Mouse (Mus musculus) heart, embryonic 15.5 days (tissue): ENCODE results near the gene Ift122. TPM values are rescaled to one million over a fixed set of nuclear protein-coding genes. Genes with fewer than 3 reads are reported as not detected.

Source experiments
- ATAC-seq: fragments of 200-750 bp; cut with Nextera tagmentation; replicated peaks from 2 replicates; pipeline ENCODE4 v1.8.0; 2017; ENCODE audit warnings: low read depth, moderate TSS enrichment; ENCODE audit not compliant: insufficient number of reproducible peaks, insufficient read depth, low FRiP score
- H3K27ac ChIP-seq: fragments of 300-500 bp; sonication (generic); 2 replicates; pipeline ENCODE4 v1.5.1; 2015; ENCODE audit warnings: mild to moderate bottlenecking, inconsistent platforms
- H3K27me3 ChIP-seq: fragments of 300-500 bp; sonication (generic); 2 replicates; pipeline ENCODE4 v1.6.1; 2015; ENCODE audit warnings: inconsistent platforms
- H3K36me3 ChIP-seq: fragments of 300-500 bp; sonication (generic); 2 replicates; pipeline ENCODE4 v1.6.1; 2015; ENCODE audit warnings: mild to moderate bottlenecking, inconsistent platforms
- H3K4me1 ChIP-seq: fragments of 300-500 bp; sonication (generic); replicated peaks from 2 replicates; pipeline ENCODE4 v1.6.1; 2015; ENCODE audit warnings: inconsistent platforms
- H3K4me2 ChIP-seq: fragments of 300-500 bp; sonication (generic); 2 replicates; pipeline ENCODE4 v1.6.1; 2015; ENCODE audit warnings: inconsistent platforms, mild to moderate bottlenecking, moderate library complexity
- H3K4me3 ChIP-seq: fragments of 300-500 bp; sonication (generic); 2 replicates; pipeline ENCODE4 v1.5.1; 2015; ENCODE audit warnings: mild to moderate bottlenecking, inconsistent platforms
- H3K9ac ChIP-seq: fragments of 300-500 bp; sonication (generic); 2 replicates; pipeline ENCODE4 v1.6.1; 2015; ENCODE audit warnings: mild to moderate bottlenecking, inconsistent platforms
- H3K9me3 ChIP-seq: fragments of 300-500 bp; sonication (generic); replicated peaks from 2 replicates; pipeline ENCODE4 v1.6.1; 2016; ENCODE audit warnings: inconsistent platforms
- WGBS: fragments of 180-500 bp; shearing (Covaris S2); methylation state at CpG from one replicate; pipeline ENCODE4 v1.1.7; 2015; ENCODE audit warnings: mixed read lengths; 5-methylcytosine and 5-hydroxymethylcytosine counted together
- polyA plus RNA-seq: library from polyadenylated mRNA; unstranded; fragments of >200 nt; fragmentation: Nextera tagmentation; extraction: Ambion mirVana; gene quantifications from 2 replicates; pipeline ENCODE4 v1.2.1, GENCODE M21; 2015

The Ift122 gene
- polyA plus RNA-seq, 1 experiment from 2014 or later, result 18.4 TPM

DNA sequence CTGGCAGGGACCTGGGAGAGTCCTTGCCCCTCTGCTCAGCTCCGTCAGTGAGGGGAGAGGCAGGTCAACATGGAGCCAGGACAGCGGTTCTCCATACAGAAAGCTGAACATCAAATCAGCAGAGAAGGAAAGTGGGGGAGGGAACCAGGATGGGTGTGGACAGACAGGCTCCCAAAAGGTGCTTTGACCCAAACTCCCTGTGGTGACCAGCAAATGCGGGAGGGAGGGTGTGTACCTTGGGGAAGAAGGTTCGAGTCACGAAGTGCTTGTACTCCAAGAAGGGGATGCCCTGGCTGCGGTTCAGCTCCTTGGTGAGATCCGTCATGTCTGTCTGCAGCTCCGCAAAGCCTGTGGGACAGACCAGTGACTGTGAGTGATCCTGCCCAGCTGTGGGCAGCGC is 110.4 kb downstream of the Ift122 start:
- H3K9me3 ChIP-seq, result no peaks in the 10 kb centered on the region
- peaks cover 27% of the 10 kb centered on the region for H3K4me1 ChIP-seq
- no peaks in the 10 kb centered on the region for H3K36me3 ChIP-seq
- H3K9ac ChIP-seq, result no peak overlapping the region
- 80% methylated on average over 9 of the region's 9 CpGs for WGBS
- no peak overlapping the region for H3K4me3 ChIP-seq
- no peak overlapping the region for H3K27ac ChIP-seq
- H3K4me2 ChIP-seq, result no peak overlapping the region
- H3K27me3 ChIP-seq, result 0 out of 2 replicates have a peak, but pooled peaks cover 4% of the 10 kb centered on the region
- ATAC-seq, result no peak

DNA sequence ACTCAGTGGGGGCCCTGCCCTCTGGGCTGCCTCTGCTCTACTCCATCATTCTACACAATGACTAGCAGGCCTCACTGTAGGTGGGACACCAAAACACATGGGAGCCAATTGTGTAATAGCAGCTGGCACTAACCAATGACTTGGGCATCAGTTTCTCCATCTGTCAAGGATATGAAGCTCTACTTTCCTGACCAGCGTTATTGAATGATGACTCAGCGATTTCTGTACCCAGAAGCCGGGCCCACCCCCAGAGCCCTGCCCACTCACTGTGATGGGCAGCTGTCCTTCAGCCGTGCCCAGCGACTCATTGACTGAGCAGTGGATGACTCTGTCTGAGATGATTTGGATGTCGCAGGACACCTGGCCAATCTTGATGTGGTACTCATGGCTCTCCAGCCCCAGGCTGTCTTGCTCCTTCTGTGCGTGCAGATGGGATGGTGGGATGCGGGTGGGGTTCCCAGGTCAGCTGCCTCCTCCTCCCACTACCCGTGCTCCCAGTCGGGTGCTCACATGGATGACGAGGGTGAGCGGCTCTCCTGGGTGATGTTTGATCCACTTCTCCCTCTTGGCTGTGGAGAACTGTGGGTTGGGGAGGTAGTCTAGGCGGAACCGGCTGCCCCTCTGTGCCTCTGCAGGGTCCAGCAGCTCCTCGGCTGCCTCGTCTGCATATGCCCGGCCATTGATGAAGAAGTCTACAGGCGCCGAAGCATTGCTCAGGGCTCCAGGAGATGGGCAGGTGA is 113.1 kb downstream of the Ift122 start:
- no peak overlapping the region for H3K27ac ChIP-seq
- H3K9ac ChIP-seq, result no peak overlapping the region
- no peak overlapping the region for H3K4me2 ChIP-seq
- no peaks in the 10 kb centered on the region for H3K9me3 ChIP-seq
- peaks cover 33% of the 10 kb centered on the region for H3K4me1 ChIP-seq
- H3K27me3 ChIP-seq, result 0 out of 2 replicates have a peak, but pooled peaks cover 4% of the 10 kb centered on the region
- H3K4me3 ChIP-seq, result no peak overlapping the region
- WGBS, result 91% methylated on average over 19 of the region's 19 CpGs
- no peaks in the 10 kb centered on the region for H3K36me3 ChIP-seq
- ATAC-seq, result no peak

DNA sequence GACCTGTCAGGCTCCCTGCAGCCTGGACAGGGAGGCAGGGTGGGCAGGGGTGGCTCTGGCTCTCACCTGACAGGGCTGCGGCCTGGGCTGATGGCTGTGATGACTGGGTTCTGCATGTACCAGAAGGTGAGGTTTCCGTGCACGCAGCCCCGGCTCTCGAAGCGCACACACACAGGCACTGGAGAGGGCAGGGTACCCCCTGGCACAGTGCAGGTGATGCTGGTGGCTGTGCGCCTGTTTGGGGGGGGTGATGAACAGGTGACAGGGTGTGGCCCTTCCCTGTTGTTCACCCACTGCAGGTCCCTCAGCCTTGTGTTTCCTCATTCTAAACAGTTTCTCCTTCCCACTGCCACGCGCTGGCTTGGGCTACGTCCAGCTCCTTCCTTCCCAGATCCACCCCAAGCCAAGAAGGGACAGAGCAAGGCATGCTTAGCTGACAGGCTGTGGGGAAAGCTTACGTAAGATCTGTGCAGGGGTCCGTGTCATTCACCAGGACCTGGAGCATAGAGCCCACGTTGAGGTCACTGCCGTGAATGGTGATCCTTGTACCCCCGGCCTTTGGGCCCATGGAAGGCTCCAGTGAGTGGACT is 114.1 kb downstream of the Ift122 start:
- Histone ChIP-seq H3K4me1 (peaks cover 38% of the 10 kb centered on the region), H3K27ac (no peak overlapping the region), H3K4me3 (no peak overlapping the region), H3K9me3 (no peaks in the 10 kb centered on the region), H3K36me3 (no peaks in the 10 kb centered on the region), H3K27me3 (0 out of 2 replicates have a peak, but pooled peaks cover 4% of the 10 kb centered on the region), H3K4me2 (no peak overlapping the region), H3K9ac (no peak overlapping the region)
- 93% methylated on average over 15 of the region's 15 CpGs for WGBS
- ATAC-seq, result no peak

DNA sequence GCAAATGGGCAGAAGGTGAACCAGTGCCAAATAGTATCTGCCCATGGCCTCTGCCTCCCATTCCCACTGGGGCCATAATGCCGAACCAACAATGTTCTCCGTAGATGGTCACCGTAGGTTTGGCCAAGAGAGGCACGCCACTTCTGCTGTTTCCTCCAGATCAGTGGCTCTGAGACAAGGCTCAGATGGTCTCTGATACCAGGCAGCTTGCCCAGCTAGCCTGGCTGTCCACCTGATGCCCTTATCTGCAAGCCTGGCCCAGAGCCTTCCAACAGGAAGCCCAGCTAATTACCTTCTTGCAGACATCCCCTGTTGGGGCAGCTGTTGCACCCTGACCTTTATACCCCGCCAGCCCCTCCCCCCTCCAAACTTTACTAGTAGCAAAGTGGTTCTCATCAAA is 114.8 kb downstream of the Ift122 start:
- H3K36me3 ChIP-seq, result no peaks in the 10 kb centered on the region
- H3K9me3 ChIP-seq, result no peaks in the 10 kb centered on the region
- no peak overlapping the region for H3K9ac ChIP-seq
- no peak for ATAC-seq
- 75% methylated on average over 5 of the region's 5 CpGs for WGBS
- no peak overlapping the region for H3K27ac ChIP-seq
- H3K4me1 ChIP-seq, result peaks cover 38% of the 10 kb centered on the region
- no peak overlapping the region for H3K4me2 ChIP-seq
- 0 out of 2 replicates have a peak, but pooled peaks cover 4% of the 10 kb centered on the region for H3K27me3 ChIP-seq
- no peak overlapping the region for H3K4me3 ChIP-seq

DNA sequence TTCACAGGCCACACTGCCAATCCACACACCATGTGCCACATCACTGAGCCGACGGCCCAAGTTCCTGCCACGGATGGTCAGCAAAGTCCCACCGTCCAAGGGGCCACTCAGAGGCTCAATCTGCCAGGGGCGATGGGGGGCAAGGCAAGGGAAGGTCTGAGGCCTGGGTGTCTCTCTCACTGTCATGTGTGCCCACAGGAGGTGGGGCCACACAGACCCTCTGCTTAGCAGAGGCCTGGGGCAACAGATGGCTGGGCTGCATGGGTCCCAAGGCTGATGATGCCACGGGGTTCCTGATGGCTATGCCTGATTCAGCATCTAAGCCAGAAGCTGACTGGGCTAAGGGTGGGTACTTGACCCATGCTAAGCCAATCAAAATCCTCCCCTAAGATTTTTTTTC is 115.4 kb downstream of the Ift122 start:
- Histone ChIP-seq H3K9ac (no peak overlapping the region), H3K4me3 (no peak overlapping the region), H3K27ac (no peak overlapping the region), H3K4me2 (no peak overlapping the region), H3K27me3 (0 out of 2 replicates have a peak, but pooled peaks cover 4% of the 10 kb centered on the region), H3K9me3 (no peaks in the 10 kb centered on the region), H3K4me1 (peaks cover 42% of the 10 kb centered on the region), H3K36me3 (no peaks in the 10 kb centered on the region)
- ATAC-seq, result no peak
- 79% methylated on average over 6 of the region's 6 CpGs for WGBS

DNA sequence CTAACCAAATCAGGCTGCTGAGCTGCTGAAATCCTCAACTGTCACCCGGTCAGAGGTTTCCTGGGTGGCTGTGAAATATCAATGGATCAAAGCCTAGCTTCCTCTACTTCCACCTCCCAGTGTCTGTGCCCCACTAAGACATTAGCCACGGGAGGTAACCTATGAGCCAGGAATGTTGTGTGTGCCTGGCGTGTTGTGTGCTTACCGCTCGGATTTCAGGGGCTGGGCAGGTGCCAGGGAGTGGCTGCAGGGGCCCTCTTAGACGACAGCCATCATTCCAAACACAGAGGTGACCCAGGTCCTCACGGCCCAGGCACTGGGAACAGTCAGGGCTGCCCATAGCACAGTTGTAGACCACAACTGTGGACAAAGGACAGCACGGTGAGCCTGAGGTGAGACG is 115.8 kb downstream of the Ift122 start:
- no peak for ATAC-seq
- WGBS, result 62% methylated on average over 9 of the region's 9 CpGs
- Histone ChIP-seq H3K9ac (no peak overlapping the region), H3K27me3 (0 out of 2 replicates have a peak, but pooled peaks cover under 1% of the 10 kb centered on the region), H3K9me3 (no peaks in the 10 kb centered on the region), H3K4me3 (no peak overlapping the region), H3K27ac (no peak overlapping the region), H3K4me2 (no peak overlapping the region), H3K36me3 (no peaks in the 10 kb centered on the region), H3K4me1 (peaks cover 46% of the 10 kb centered on the region)

DNA sequence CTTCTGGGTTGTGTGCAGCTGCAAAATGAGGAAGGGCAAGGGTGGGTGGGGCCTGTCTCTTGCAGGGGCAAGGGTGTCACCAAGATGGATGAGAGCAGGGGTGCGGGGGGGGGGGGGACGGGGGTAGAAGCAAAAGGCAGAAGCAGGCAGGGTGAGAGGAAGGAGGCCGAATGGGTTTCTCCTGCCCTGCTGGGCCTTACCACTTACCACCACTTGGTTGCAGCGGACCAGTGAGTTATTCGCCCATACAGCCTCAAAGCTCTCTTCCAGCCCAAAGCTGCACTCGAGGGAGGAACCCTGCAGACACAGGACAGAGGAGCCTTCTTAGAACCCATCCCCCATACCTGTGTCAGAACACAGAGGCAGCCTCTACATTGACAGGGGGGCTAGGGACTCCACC is 116.7 kb downstream of the Ift122 start:
- H3K9ac ChIP-seq, result no peak overlapping the region

DNA sequence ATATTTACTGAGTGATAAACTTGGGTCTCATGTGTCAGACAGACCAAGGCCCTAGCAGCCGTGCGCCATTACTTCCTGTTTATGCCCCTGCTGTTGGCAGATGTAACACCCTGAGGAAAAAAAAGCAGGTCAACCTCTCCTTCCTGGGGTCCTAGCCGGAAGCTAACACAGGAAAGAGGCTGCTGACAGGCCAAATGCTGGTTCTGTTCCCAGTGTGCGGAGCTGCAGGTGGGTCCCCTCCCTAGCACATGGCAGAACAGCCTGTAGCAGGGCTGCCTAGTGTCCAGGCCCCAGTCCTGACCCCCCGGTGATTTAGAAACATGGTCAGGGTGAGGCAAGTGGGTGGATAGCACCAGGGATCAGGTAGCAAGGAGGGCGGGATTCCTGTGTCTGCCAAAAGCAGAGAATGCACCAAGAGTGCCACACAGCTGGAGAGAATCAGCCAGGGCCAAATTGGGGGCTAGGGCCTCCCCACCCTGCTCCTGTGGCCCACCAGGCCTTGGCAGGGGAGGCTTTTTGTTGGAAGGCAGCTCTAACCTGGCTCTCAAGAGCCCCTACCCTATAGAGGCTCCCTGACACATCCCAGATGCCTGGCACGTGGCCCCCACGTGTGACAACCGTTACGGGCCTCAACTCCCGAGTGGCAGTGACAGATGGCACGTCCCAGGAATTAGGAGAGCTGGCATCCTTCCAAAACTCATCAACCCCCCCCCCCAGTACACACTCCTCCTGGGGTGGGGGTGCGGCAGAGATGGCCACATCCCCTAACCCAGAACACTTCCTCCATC is 118.2 kb downstream of the Ift122 start:
- H3K9ac ChIP-seq, result no peak overlapping the region
- H3K4me1 ChIP-seq, result peaks cover 55% of the 10 kb centered on the region
- no peaks in the 10 kb centered on the region for H3K9me3 ChIP-seq
- no peak for ATAC-seq
- 35% methylated on average over 13 of the region's 13 CpGs for WGBS
- H3K4me2 ChIP-seq, result no peak overlapping the region
- peak overlapping the region; percentile 53 for H3K27ac ChIP-seq
- H3K27me3 ChIP-seq, result no peaks in the 10 kb centered on the region
- H3K4me3 ChIP-seq, result no peak overlapping the region
- 0 out of 2 replicates have a peak, but pooled peaks cover 9% of the 10 kb centered on the region for H3K36me3 ChIP-seq

More for the DNA sequence above, 116.7 kb downstream of the Ift122 start:
- H3K9me3 ChIP-seq, result no peaks in the 10 kb centered on the region
- H3K4me3 ChIP-seq, result no peak overlapping the region
- 0 out of 2 replicates have a peak, but pooled peaks cover under 1% of the 10 kb centered on the region for H3K36me3 ChIP-seq
- peaks cover 52% of the 10 kb centered on the region for H3K4me1 ChIP-seq
- no peaks in the 10 kb centered on the region for H3K27me3 ChIP-seq
- ATAC-seq, result no peak
- WGBS, result 80% methylated on average over 4 of the region's 6 CpGs
- H3K4me2 ChIP-seq, result no peak overlapping the region
- H3K27ac ChIP-seq, result no peak overlapping the region

DNA sequence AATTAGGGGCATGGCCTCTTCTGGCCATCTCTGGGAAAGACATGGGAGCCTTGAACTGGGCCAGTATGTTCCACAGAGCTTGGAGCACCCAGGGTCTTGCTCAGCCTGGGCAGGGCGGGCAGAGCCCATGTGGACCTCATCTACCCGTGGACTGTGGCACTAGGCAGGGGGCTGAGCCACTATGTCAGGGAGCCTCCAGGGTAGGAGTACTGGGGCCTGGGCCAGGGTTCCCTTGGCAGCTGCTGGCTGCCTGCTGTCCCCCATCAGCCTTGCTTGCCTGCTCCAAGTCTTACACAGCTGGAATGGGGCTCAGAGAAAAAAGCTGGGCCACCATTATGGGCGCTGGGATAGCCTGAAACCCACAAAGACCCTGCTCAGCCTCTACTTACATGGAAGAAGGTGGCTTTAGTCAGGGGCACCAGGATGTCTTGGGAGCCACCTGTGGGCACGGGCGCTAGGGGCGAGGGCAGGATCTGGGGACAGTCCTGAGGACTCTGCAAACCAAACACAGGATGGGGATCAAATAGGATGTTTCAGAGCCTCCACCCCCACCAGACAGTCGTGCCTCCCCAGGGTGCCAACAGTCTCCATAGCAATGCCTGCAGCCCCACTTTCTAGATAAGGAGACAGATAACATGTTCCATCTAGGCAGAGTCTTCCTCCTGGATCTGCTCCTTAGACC is 119.0 kb downstream of the Ift122 start:
- H3K27me3 ChIP-seq, result no peaks in the 10 kb centered on the region
- no peak overlapping the region for H3K4me3 ChIP-seq
- H3K4me2 ChIP-seq, result no peak overlapping the region
- peak overlapping the region; percentile 53; the same call in 1 of the 2 replicates for H3K27ac ChIP-seq
- WGBS, result 70% methylated on average over 7 of the region's 7 CpGs
- peaks cover 55% of the 10 kb centered on the region for H3K4me1 ChIP-seq
- H3K36me3 ChIP-seq, result 0 out of 2 replicates have a peak, but pooled peaks cover 10% of the 10 kb centered on the region
- ATAC-seq, result no peak
- no peak overlapping the region for H3K9ac ChIP-seq
- no peaks in the 10 kb centered on the region for H3K9me3 ChIP-seq

DNA sequence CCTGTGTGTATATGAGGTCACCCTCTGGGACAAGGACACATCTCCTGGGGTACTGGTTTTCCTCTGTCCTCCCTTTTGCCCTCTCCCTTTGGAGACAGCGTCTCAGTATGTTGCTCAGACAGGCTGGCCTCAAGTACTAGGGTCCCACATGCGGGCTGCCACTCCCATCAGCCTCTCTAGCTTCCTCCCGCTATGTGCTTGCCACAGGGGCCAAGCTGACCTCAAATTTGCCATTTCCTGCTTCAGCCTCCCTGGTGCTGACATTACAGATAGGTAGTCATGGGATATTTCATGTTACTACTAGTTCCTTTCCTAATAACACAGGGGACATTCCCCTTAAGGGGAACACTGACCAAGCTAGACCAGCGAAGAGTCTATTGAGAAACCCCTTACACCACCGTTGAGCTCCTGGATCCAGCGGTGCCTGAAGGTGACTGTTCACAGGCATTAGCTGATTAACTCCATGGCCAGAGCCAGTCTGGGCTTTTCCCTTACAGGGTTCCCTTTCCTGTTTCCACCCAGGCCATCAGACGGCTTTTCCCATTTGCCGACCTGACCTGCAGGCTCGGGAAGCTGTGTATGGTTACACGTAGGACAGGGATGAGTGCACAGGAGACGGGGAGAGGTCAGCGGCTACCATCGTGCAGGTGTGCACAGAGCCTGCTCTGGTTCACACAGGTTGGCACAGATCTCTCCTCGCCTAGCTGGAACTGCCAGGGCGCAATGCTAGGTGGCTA is 120.0 kb downstream of the Ift122 start:
- whole genome bisulfite sequencing, result 85% methylated on average over 15 of the region's 15 CpGs
- Histone ChIP-seq H3K27ac (no peak overlapping the region), H3K4me1 (peaks cover 60% of the 10 kb centered on the region)

More for the DNA sequence above, 120.0 kb downstream of the Ift122 start:
- Histone ChIP-seq H3K4me2 (no peak overlapping the region), H3K27me3 (no peaks in the 10 kb centered on the region), H3K4me3 (no peak overlapping the region), H3K9me3 (no peaks in the 10 kb centered on the region), H3K36me3 (0 out of 2 replicates have a peak, but pooled peaks cover 15% of the 10 kb centered on the region), H3K9ac (no peak overlapping the region)
- no peak for ATAC-seq
